Mouse (Mus musculus) erythroblast, embryonic 14.5 days (primary cell): ENCODE measurements around the gene Noa1. TPM values are rescaled to one million over a fixed set of nuclear protein-coding genes. Genes with fewer than 3 reads are reported as not detected.

Experiments used
- H3K27me3 ChIP-seq: 2 replicates; pipeline ENCODE4 v1.6.1; 2012; ENCODE audit warnings: inconsistent platforms; ENCODE audit not compliant: control insufficient read depth
- H3K36me3 ChIP-seq: 2 replicates; pipeline ENCODE4 v1.6.1; 2012; ENCODE audit warnings: mild to moderate bottlenecking, inconsistent platforms; ENCODE audit not compliant: control insufficient read depth
- H3K4me1 ChIP-seq: 2 replicates; pipeline ENCODE4 v1.6.1; 2012; ENCODE audit warnings: inconsistent platforms; ENCODE audit not compliant: control insufficient read depth
- H3K4me3 ChIP-seq: replicated peaks from 2 replicates; pipeline ENCODE3; 2012; ENCODE audit warnings: moderate library complexity, mild to moderate bottlenecking, inconsistent platforms
- H3K9me3 ChIP-seq: 2 replicates; pipeline ENCODE4 v1.6.1; 2012; ENCODE audit warnings: low read length, inconsistent platforms, mixed read lengths; ENCODE audit not compliant: control insufficient read depth
- GATA1 ChIP-seq: IDR thresholded peaks from 2 replicates; pipeline ENCODE4 v1.6.1; 2012; ENCODE audit warnings: low read length, inconsistent platforms, mixed read lengths
- TAL1 ChIP-seq: IDR thresholded peaks from 3 replicates; pipeline ENCODE4 v1.6.1; 2012; ENCODE audit warnings: low read length, inconsistent platforms, mixed read lengths
- polyA plus RNA-seq: library from polyadenylated mRNA; stranded (reverse); fragments of >175 nt; gene quantifications from 2 replicates; pipeline ENCODE4 v1.2.3, GENCODE M21; 2012

Noa1 gene
- polyA plus RNA-seq, 1 experiment: 1.1 TPM

DNA sequence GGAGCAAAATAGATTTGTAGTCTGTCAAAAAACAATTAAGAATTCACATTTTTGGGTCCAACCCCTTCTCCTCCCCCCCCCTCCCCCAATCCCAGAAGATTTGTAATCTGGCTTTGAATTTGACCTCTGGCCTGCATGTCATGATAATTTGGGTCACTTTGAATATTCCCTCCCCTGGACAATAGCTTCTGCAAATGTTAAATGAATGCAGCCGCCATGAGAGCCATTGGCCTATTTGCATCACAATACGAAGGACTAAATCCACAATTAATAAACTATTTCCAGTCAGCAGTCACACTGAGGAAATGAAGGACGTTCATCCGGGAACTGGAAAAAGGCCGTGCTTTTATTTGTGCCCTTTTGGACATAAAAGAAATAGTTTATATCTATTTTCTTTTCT is 47.8 kb downstream of the Noa1 start:
- TF ChIP-seq TAL1 (no peak), GATA1 (no peak)
- Histone ChIP-seq H3K27me3 (no peaks in the 10 kb centered on the region), H3K36me3 (no peaks in the 10 kb centered on the region), H3K4me1 (peaks cover 16% of the 10 kb centered on the region), H3K4me3 (no peak overlapping the region), H3K9me3 (no peaks in the 10 kb centered on the region)

DNA sequence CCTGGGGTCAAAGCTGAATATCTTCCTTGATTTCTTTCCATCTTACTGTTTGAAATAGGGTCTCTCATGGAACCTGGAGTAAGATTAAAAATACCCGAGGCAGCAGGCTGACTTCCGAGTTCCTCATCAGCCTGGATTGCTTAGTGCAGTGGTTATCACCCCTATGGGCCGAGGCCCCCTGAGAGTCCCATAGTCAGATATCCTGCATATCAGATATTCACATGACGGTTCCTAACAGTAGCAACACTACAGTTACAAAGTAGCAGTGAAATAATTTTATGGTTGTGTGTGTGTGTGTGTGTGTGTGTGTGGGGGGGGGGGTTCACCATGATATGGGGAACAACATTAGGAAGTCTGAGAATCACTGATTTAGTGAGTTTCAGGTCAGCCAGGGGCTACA is 48.7 kb downstream of the Noa1 start:
- no peaks in the 10 kb centered on the region for H3K27me3 ChIP-seq
- H3K4me3 ChIP-seq: no peak overlapping the region
- H3K36me3 ChIP-seq: no peaks in the 10 kb centered on the region
- TF ChIP-seq TAL1: no peak
- no peak for TF ChIP-seq GATA1
- H3K9me3 ChIP-seq: no peaks in the 10 kb centered on the region
- H3K4me1 ChIP-seq: peaks cover 8% of the 10 kb centered on the region

DNA sequence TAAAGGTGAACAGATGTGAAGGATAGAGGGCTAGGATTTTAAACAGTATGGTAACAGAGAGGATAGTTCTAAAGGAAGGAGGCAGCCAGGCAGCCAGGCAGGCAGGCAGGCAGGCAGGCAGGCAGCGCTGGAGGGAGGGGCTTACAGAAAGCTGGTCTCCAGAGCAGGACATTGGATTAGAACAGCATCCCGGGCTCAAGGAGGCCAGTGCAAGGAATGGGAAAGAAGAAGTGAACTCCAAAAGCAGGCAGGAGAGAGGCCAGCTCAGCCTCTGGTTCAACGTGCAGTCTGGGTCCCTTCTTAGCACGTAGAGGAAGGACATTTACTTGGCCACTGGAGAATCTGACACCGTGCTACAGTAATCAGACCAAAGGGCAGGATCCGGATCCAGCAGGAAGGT is 49.7 kb downstream of the Noa1 start:
- no peaks in the 10 kb centered on the region for H3K9me3 ChIP-seq
- H3K27me3 ChIP-seq: no peaks in the 10 kb centered on the region
- no peak for TF ChIP-seq GATA1
- no peak for TF ChIP-seq TAL1
- H3K4me1 ChIP-seq: peaks cover 5% of the 10 kb centered on the region
- H3K4me3 ChIP-seq: no peak overlapping the region
- no peaks in the 10 kb centered on the region for H3K36me3 ChIP-seq

DNA sequence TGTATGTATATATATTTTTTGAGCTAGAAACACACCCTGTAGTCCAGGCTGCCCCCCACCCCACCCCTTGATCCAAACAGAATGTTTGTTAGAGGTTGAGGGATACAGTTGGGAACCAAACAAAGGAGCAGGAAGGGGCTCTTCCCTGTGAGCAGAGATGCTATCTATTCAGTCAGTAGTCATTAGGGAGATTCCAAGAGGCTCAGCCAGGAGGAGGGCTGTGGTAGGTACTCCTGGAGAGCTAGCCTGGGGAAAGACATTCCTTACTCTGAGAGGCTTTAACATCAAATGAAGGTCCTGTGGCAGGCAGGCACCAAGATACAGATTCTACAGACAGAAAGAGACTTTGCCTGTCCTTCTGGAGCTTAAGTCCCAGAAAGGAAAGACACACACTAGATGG is 50.6 kb downstream of the Noa1 start:
- no peaks in the 10 kb centered on the region for H3K9me3 ChIP-seq
- no peaks in the 10 kb centered on the region; the same call in 1 of the 2 replicates for H3K4me1 ChIP-seq
- H3K4me3 ChIP-seq: no peak overlapping the region
- H3K36me3 ChIP-seq: no peaks in the 10 kb centered on the region
- no peaks in the 10 kb centered on the region for H3K27me3 ChIP-seq
- TF ChIP-seq GATA1: no peak
- TF ChIP-seq TAL1: no peak

DNA sequence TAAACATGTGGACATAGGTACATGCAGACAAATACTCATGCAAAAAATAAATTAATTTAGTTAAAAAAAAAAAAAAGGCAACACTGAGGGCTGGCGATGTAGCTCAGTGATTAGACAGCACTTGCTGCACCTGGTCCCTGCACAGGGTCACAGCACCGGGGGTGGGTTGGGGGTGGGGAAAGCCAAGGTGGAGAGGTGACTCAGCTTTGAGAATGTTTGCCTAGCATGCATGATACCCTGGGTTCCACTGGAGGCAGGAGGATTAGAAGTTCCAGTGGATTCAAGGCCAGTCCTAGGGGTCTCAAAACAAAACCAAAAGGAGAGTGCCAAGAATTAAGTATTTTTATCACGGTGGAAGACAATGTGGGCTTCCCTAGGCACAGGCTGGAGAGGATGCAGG is 52.3 kb downstream of the Noa1 start:
- no peak overlapping the region for H3K4me3 ChIP-seq
- H3K36me3 ChIP-seq: no peaks in the 10 kb centered on the region
- no peaks in the 10 kb centered on the region for H3K4me1 ChIP-seq
- H3K27me3 ChIP-seq: no peaks in the 10 kb centered on the region
- TF ChIP-seq GATA1 (no peak), TAL1 (no peak)
- no peaks in the 10 kb centered on the region for H3K9me3 ChIP-seq

DNA sequence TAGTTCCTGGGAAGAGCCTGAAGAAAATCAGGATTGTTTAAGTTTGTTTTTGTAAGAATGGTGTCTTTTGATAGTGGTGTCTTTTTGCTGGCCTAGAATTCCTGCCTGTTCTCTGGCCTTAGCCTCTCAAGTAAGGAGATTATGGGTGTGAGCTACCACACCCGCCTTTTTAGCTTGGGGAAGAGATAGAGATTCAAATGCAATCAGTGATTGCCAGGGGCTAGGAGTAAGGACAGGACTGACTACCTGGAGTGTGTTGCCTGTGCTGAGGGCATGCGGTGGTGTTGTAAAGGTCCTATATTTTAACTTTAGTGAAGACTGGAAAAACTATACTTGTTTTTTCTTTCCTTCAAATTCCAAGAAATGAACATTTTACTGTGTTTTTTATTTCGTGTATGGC is 55.5 kb downstream of the Noa1 start:
- TF ChIP-seq TAL1 (no peak), GATA1 (no peak)
- no peak overlapping the region for H3K4me3 ChIP-seq
- H3K36me3 ChIP-seq: no peaks in the 10 kb centered on the region
- H3K4me1 ChIP-seq: no peaks in the 10 kb centered on the region
- no peaks in the 10 kb centered on the region for H3K9me3 ChIP-seq
- H3K27me3 ChIP-seq: peaks cover 2% of the 10 kb centered on the region; the same call in 1 of the 2 replicates

DNA sequence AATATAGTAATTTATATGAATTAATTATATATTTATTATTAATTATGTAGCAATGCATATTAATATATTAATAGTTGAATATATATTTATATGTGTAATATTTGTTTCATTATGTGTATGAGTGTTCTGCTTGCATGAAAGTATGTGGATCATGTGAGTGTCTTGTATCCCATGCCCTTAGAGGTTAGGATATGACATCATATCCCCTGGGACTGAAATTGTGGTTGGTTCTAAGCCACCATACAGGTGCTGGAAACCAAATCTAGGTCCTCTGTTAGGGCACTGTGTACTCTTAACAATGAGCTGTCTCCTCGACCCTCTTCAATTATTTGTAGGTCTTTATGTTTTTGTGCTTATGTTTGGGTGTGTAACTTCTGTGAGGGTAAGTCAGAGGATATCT is 56.7 kb downstream of the Noa1 start:
- H3K4me3 ChIP-seq: no peak overlapping the region
- H3K4me1 ChIP-seq: no peaks in the 10 kb centered on the region
- no peak for TF ChIP-seq GATA1
- H3K36me3 ChIP-seq: no peaks in the 10 kb centered on the region
- peaks cover 2% of the 10 kb centered on the region; the same call in 1 of the 2 replicates for H3K27me3 ChIP-seq
- no peaks in the 10 kb centered on the region for H3K9me3 ChIP-seq

DNA sequence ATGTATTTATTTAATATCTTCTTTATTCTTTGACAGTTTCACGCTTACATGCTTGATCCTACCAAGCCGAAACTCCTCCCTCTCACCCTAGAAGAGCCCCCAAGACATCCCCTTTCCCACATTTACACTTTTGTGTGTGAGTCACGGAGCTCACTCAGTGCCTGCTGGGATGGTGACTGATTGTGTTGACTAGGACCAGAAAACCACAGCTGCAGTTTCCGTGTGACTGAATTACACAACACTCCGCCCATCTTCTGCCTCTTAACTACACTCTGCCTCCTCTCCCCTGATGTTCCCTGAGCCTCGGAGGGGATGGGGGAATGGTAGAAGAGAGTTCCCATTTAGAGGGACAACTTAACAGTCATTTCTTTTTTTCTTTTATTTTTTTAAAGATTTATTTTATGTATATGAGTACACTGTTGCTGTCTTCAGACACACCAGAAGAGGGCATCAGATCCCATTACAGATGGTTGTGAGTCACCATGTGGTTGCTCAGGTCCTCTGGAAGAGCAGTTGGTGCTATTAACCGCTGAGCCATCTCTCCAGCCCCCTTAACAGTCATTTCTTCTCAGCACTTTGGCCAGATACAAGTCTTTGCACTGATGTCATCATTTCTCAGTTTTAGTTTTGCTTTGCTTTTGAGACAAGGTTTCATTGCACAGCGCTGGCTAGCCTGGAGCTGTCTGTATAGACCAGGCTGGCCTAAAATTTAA is 57.6 kb downstream of the Noa1 start:
- Histone ChIP-seq H3K4me3 (no peak overlapping the region), H3K27me3 (peaks cover 2% of the 10 kb centered on the region; the same call in 1 of the 2 replicates), H3K36me3 (no peaks in the 10 kb centered on the region), H3K4me1 (no peaks in the 10 kb centered on the region), H3K9me3 (no peaks in the 10 kb centered on the region)
- no peak for TF ChIP-seq GATA1
- TF ChIP-seq TAL1: no peak

DNA sequence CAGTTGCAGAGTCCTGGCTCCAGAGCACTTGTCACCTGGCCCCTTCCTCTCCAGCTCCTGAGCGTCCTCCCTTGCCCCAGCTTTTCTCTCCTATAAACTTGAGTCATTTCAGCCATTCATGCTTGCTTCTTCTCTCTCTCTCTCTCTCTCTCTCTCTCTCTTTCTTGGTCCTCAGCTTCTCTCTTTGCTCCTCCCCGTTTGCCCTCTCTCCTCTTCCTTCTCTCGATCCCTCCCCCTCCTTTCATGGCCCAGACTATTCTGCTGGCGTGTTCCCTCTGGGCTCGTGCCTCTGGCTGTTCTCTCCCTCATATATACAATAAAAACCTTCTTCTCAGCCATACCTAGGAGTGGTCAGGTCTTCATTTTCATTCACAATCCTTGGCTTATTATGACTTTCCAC is 58.2 kb downstream of the Noa1 start:
- H3K27me3 ChIP-seq: peaks cover 2% of the 10 kb centered on the region; the same call in 1 of the 2 replicates
- no peaks in the 10 kb centered on the region for H3K36me3 ChIP-seq
- H3K4me1 ChIP-seq: no peaks in the 10 kb centered on the region
- H3K9me3 ChIP-seq: no peaks in the 10 kb centered on the region
- TF ChIP-seq TAL1 (no peak), GATA1 (no peak)
- no peak overlapping the region for H3K4me3 ChIP-seq

DNA sequence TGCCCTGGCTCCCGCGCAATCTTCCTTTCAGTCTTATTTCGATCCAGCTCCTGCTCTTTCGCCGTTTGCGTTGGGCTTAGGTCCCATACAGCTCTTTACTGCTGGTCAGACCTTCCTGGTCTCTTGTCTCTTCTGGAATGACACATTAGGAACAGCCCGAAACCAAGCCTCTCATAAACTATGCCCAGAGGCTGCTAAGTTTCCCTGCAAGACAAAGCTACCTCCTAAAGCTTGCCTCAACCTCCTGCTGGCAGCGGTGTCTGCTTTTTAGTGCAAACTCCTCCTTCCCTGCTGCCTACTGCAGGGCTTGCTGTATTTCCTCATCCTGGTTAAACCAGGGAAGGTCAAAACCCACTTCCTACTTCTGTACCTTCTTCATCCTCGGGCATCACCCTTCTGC is 59.8 kb downstream of the Noa1 start:
- no peak for TF ChIP-seq GATA1
- TF ChIP-seq TAL1: no peak
- Histone ChIP-seq H3K9me3 (no peaks in the 10 kb centered on the region), H3K27me3 (peaks cover 2% of the 10 kb centered on the region; the same call in 1 of the 2 replicates), H3K36me3 (no peaks in the 10 kb centered on the region), H3K4me3 (no peak overlapping the region), H3K4me1 (0 out of 2 replicates have a peak, but pooled peaks cover 1% of the 10 kb centered on the region)
